Mouse (Mus musculus) embryonic fibroblast, embryonic 13.5 days (primary cell): Measurements from ENCODE around the gene Kcnj1.

ENCODE experiments used
- CTCF ChIP-seq: IDR thresholded peaks from 2 replicates; pipeline ENCODE4 v1.5.1; 2011; ENCODE audit warnings: mild to moderate bottlenecking, control low read depth, low read length, moderate library complexity, borderline replicate concordance; ENCODE audit not compliant: insufficient read depth
- POLR2A ChIP-seq: IDR thresholded peaks from 2 replicates; pipeline ENCODE4 v1.6.1; 2011; ENCODE audit warnings: low read depth, mild to moderate bottlenecking, control low read depth, low read length, moderate library complexity

GRCm38 (mm10) chr9:32392716-32393115 lies 20.4 kb downstream of the Kcnj1 start:
- TF ChIP-seq POLR2A: no peak
- no peak for TF ChIP-seq CTCF
